Mouse (Mus musculus) kidney, adult 9 months (tissue): ENCODE results near the gene Uox.

Source experiments
- DNase-seq: peaks from one replicate; pipeline ENCODE4 v3.0.0; 2022

The Uox gene

DNA sequence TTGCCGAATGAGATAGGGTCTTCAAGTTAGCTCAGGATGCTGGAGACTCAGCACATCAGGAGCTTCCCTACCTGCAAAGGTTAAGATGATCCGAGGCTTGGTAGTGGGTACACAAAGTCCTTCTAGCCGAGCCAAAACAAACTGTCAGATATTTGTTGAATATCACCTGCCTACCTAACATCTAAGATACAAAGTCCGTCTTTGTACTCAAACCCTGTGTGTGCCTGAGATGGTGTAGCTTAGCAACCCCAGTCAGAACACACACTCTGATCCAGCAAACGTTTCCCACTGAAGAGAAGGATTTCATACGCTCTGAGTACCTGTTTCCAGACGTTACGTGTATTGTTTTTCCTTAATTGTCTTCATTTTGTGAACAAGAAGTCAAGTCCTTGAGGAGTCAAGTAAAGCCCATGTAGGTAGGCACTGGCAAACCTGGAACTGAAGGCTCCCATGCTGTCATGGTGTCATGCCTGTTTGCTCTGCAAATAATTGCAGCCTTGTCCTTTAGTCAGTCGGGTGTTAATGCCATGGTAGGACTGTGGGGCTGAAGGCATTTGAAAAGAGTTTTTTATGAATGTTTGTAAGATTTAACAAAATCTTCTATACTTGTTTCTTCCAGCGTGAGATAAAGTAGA, at the start of gene Uox:
Gene Uox, plus strand, starts transcription at position 279 of the 635 bp plus-strand sequence.
- DNase-seq = no peak

DNA sequence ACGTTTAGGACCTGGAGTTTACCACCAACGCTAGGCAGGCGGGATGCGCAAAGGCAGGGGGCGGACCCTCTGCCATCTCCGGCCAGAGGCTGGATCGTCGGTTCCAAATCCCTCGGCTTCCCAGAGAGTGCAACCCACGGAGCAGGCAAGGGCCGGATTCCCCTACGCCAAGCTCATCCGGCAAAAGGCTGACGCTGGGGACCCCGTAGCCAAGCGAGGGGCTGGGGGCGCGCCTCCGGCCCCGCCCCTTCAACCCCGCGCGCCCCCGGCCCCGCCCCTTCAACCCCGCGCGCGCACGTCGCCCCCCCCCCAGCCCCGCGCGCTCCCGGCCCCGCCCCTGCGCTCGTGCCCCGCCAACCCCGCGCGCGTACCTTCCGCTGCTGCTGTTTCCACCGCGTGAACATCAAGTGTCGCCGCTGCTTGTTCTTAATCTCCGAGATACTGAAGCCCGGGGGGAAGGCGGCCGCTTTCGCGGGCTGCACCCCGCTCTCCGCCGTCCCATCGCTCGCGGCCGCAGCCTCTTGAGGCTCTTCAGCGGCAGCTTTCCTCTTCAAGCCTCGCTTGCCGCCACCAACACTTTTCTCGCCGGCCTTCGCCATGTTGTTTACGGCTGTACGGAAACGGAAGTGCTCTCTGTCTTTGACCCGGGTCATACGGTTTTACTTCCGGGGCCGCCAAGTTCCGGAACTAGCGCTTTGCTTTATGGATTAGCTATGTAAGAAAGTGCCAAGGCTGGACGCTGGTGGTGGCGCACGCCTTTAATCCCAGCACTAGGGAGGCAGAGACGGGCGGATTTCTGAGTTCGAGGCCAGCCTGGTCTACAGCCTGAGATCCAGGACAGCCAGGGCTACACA, 49.2 kb upstream of the Uox start, which contains the start of gene Rpf1:
Gene Rpf1, minus strand, starts transcription at position 632 of the 854 bp plus-strand sequence.
- DNase-seq = peak; percentile 95

DNA sequence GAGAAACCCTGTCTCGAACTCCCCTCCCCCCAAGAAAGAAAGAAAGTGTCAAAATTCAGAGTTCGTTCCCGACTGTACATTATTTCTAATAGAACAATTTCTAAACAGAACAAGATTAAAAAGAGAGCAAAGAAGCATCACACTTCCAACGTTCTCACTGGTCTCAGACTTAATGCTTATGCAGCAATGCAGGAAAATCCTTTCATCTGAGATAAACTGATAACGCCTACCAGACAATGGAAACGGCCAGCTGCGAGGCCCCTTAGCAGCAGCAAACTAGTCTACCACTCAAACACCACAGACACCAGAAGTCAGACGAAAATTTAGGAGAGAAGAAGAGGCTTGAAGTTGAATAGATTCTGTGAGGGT, 48.6 kb upstream of the Uox start:
- DNase-seq = no peak

DNA sequence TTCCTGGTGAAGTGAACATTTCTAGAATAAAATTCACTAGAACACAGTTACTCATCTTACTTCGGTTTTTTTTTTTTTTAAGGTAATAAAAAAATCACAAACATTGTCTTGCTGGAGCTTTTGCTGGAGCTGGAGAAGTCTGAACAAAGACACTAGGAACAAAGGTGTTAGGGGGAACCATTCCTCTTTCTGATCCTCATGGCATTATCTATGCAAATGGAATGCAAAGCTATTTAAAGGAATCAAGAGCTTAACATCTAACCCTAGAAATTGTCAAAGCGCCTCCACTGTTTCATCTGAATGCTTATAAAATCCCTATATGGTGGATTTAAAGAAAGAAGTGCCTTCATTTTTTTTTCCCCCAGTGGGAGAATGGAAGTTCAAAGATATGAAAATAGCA, 41.9 kb upstream of the Uox start:
- no peak for DNase-seq

DNA sequence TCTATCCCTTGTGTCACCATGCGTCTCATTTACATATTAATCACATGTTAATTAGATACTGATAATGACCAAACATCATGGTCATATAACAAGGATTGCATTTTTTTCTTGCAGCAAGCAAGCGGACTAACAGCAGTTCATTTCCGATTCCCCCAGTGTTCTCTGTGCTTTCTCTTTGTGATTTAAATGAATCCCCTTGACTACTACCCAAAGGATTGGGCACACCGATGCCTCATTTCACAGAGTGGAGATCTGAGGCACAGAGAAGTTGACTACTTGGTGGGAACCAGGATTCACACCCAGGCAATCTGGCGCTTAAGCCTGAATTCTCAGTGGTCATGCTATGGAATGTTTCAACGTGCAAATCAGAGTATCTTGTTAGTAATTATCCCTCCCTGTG, 35.2 kb upstream of the Uox start:
- no peak for DNase-seq

DNA sequence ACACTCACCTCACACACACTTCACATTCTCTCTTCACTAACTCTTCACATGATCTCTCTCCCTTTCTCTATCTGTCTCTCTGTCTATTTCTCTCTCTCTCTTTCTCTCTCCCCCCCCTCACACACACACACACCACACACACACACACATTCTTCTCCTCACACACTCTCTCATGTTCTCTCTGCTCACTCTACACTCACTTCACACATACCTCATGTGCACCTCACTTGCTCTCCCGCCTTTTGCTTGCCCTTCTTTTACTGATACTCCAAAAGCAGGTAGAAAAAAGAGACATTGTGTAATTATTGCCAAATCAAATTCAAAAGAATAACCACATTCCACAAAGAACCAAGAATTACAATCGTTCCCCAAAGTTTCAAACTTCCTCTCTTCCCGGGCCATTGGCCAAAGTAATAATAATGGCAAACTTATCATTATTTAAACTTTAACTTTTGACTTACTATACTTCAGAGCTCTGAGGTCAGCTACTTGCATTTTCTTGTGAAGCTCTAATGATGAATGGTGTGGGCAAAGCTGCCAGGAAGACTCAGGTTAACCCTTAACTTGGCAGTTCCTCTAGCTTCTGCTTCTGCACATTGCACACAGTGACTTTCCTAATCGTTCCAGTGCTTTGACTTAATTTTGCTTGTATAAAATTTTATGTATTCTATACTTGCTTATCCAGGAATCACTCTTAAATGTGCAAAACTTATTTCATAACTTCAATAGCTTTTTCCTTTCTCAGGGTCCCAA, 29.5 kb upstream of the Uox start:
- peak; percentile 73 for DNase-seq

DNA sequence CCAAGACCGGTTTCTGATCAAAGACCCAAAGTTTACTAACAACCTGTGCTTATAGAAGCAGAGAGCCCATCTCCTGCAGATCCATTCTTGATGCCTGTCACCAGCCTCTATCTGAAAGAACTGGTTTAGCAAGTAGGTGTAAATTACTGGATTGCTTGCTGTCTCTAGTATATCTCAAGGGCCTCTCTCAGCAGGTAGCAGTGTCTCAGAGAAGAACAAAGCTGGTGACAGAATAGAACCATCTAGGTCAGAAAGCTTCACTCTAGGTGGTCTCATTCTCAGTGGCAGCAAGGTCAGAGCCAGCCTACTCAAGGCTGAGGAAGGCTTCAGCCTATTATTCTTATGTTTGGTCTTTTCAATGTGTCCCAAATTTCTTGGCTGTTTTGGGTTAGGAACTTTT, 26.6 kb upstream of the Uox start:
- DNase-seq = no peak

DNA sequence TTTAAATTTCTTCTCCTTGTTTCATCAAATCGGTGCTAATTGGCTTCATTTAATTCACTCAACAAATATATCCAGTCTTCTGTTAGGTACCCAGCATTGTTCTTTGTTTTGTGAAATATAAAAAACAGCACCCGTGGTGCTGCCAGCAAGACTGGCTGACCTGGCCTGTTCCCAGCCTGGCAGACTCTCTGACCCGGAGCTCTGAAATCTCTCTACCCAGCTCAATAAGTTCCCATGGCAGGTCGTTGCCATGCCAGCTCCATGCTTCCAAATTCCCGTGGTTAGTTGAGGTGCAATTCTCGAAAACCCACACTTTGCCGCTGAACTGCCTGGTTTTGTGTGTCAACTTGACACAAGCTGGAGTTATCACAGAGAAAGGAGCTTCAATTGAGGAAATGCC, 15.4 kb upstream of the Uox start:
- DNase-seq = no peak

DNA sequence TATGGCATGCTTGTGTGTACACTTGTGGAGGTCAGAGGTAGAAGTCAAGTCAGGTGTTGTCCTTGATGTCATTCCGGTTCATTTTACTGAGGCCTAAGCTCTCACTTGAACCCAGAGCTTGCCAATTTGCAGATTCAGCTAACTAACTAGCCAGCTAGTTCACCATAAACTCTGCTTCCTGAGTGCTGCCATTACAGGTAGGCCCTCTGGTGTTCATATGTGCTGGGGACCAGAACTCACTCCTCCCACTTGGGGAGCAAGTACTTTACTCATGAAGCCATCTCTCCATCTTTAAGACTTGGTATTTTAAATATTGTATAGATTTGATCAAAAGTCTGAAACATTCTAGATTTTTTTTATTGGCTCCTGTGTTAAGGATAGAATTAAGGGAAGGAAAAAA, 13.7 kb upstream of the Uox start:
- DNase-seq = no peak

DNA sequence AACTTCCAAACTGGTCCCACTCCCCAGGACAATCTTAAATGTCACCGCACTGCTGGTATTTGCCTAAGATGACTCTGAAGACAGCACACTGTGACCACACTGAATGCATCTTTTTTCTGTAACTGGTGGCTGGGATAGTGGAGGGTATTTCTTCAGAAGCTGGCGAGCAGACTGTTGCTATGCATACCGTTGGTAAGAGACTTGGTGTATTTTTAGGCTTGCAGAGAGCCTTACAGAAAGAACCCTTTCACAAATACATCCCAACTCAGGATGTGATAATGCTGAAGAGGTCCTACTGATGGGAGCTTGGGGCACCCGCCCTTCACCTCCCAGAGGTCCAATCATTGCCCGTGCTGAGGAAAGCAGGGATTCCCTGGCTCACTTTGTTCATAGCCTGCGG, 12.7 kb upstream of the Uox start:
- no peak for DNase-seq

DNA sequence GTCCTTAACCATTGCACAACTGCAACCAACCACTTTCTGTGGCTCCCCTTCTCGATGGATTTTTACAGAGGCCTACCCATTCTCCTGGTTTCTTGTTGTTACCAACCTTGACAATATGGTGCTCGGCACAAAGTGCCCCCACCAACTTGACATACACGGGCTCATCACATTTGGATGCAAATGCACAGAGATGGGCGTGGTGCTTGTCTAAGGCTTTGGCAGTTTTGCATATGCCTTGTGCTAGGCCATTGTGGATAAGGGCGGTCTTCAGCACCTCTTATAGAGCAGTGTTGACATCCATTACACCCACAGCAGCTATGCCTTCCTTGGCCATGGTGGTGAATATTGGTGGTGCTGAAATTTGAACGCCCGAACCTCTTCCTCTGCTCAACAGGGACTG, 7.3 kb upstream of the Uox start:
- DNase-seq = no peak

DNA sequence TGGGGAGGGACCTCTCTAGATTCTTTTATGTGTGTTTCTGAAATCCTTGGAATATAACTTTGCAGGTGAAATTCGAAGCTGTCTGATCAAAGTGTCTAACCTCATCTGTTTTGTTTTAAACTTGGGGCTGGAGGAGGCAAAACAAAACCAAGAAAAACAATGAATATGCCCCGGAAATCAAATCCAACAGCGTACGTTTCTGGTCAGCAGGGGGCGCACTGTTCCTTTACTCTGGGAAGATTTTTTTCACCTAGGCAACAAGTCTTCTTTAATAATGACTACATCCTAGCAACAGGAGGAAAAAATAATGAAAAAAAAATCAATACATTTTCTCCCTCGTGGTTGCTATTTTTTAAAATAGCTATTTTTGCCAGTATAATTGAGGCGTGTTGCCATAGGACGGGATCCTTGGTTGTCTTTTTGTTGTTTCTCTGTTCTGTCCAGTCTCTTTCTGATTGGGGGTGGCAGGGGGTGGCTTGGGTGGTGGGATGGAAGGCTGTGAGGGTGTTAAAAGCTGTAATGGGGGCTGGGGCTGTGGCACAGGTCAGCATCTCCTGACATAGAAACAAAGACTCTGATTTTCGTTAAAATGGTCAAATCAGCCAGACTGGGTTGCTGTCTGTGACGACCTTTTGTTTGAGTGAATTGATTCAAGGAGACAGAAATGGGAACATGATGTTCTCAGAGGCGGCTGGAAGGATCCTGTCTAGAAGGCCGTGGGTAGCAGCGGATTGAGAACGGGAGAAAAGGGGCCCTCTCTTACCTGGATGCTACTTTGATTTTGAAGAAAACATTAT, 5.8 kb upstream of the Uox start:
- peak; percentile 77 for DNase-seq

DNA sequence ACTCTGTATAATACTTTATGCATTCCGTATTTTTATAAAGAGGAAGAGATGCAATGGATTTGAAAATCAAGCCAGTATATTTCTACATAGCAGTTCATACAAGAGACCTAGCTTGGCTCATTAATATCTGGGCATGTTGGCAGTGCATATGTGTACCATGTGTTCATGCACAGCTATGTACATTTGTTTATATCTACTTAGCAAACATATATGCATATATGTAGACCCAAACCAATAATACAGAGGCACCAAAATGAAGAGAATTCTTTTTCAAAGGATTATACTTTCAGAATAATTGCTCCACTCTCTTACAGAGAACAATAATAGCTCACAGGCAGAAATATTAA, 5.2 kb upstream of the Uox start:
- DNase-seq = no peak

DNA sequence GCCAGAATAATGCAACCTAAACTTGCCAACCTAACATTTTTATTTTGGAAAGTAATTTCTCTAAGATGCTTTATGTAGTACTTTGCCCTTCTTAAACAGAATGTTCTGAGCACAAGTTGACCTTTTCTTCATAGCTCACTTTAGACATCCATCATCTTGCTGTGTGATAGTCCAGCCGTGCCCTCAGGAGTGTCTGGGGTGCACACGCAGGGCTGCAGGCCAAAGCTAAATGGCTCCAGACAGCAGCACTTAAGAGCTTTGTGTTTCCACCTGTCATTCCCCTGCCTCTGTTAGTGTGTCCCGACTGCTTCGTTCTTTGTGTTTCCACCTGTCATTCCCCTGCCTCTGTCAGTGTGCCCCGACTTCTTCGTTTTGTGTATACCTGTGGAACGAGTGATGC, 2.9 kb upstream of the Uox start:
- no peak for DNase-seq

DNA sequence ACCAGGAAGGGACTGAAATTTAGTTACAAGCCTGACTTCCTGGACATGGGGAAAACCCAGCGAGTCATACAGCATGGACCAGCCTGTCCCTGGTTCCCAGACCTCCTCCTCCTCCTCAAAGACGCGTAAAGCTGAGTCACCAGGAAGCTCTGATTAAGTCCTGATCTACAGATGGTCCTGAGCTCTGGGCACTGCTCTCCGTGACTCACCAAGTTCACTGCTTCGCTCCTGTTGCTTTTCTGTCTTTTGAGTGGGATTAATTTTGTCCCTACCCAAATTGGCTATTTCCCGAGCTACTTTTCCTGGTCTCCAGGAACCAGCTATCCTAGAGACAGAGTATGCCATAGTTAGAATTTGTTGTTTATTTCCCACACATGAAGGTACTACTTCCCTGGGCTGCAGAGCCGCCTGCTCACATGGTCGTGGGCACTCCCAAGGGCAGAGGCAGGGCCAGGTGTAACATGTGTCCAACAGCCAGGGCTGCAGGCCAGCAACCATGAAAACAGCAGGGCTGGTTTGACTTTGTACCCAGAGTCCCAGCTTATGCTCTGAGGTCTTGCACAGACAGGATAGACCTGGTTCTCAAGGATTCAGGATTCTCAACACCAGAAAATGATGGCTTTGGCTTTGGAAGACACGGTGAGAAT, 2.2 kb upstream of the Uox start:
- peak; percentile 50 for DNase-seq

DNA sequence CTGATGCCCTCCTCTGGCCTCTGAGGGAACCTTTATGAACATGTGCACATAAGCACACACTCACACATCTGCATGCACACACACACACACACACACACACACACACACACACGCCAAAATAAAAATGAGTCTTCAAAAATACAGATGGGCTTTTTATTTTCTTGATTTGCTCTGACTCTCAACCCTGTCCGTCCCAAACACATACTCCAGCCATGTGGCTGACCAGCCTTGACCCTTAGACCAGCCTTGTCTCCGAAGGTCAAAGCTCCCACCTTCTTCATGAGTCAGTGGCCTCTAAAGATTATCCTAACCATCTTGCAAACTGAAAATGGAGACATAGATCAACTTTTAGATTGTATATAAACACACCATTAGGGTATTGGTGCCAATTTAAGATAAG, 632 bp upstream of the Uox start:
- no peak for DNase-seq

DNA sequence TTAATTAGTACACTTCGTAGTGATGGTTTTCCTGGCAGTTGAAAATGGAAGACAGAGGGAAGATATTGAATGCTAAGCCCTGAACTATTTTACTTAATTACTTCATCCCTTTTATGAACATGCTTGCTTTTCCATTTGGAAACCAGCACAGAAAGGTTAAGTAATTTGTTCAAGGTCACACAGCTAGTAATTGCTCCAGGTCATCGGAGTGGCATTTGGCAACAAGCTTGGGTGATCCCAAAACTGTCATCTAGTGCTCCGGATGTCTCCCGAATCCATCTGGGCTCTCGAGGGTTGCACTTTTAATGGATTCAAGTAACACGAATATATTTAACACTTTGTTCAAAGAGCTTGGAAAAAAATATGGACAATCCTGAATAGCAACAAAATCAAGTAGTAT, 713 bp downstream of the Uox start:
- DNase-seq = no peak

DNA sequence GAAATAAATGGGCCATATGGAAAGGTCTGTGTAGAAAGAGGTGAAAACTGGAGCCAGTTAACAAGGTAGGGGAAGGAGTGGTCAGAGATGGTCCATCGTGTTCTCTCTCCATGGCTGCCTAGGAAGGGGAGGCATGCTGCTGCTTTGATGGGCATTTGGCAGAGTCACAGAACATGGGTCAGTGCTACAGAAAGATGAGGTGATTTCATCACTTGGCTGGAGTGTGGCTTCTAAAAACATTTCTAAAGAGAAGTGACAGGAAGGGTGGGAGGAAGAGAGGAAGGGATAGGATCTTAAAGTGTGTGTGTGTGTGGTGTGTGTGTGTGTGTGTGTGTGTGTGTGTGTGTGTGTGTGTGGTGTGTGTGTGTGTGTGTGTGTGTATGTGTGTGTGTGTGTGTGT, 1.1 kb downstream of the Uox start:
- no peak for DNase-seq

DNA sequence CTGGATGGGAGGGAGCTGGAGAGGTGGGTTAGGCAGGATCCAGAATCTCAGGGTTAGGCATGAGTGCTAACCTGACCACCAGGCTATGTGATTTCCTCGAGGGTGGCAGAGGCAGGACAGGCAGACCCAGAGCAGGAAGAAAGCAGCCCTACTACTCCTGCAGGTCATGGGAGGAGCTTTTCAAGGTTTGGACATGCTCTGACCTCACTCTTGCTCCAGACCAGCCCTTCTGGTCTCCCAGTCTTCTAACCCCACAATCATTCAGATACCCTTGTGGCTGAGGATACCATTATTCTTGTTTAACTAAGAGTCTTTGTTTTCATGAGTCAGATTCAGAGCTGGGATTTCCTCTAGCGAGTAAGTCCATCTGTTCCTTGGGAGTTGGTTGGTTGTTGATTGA, 7.4 kb downstream of the Uox start:
- DNase-seq = no peak

DNA sequence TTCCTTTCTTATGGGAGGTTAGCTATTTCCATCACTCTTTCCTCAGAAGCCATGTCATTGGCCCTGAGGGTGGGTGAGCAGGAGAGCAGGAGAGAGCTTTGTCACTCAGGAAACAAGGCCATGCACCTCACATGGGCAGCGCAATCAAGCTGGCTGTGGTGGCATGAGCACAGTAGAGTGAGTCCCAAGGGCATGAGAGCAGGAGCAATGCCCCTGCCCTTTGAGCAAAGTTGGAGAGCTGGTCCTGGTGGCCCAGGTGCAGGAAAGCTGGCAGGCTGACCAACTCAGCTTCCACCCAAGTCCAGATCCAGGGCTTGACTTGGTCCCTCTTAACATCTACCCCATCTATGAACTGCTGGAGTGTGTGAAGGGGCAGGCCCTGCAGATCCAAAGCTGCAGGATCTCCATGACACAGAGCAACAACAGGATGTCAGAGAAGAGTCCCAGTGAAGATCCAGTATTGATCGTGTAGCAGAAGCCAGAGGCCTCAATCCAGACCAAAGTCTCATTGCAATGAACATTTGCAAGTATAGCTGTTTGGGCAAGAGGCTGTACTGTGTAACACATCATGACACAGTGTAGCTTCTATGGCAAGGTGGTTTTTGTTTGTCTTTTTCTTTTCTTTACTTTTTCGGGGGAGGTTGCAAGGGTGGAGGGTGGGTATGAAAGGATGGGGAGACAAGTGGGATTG, 10.0 kb downstream of the Uox start:
- DNase-seq = no peak

DNA sequence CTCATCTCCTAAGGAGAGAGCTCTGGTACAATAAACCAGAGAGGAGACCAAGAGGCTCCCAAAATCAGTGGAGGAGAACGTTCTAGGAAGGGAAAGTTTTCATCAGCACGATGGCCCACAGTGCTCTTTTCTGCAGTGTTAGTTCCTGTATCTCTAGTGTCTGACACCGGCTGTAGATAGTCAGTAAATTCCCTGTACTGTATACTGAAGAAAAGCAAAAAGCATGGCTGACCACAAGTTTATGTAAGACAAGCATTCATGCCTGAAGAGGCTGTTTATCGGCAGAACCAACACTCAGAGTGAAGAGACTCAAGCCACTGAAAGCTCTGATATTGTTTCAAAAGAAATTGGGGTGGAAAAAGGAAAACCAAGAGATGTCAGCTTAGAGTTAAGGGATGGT, 13.3 kb downstream of the Uox start:
- no peak for DNase-seq

DNA sequence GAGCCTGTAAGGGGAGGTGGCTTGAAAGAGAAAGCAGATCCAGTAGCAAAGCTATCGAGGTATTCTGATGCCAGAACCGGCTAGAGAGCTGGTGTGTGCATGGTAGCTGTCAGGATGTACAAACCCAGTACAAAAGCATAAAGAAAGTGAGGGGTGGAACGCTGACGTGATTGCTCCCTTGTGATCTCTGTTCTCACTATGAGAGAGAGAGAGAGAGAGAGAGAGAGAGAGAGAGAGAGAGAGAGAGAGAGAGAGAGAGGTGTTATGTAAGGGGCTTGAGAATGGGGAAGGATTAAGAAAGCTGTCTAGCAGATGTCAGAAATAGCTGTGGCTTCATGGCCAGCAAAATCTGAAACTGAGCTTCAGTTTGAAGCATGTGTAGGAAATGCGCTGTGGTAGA, 13.7 kb downstream of the Uox start:
- DNase-seq = no peak
